Mouse (Mus musculus): ENCODE data around the gene Zbtb9. TPM values are rescaled to one million over a fixed set of nuclear protein-coding genes. Genes with fewer than 3 reads are reported as not detected.

Zbtb9 gene
- polyA plus RNA-seq, 1 experiment from 2014 or later = 17.8 TPM

- H3K9me3 ChIP-seq = no peaks in the 10 kb centered on the region
- no peak overlapping the region for H3K27ac ChIP-seq (replicated peaks)
- no peak overlapping the region for H3K4me3 ChIP-seq
- H3K4me2 ChIP-seq = no peak overlapping the region
- peaks cover 56% of the 10 kb centered on the region for H3K36me3 ChIP-seq
- ATAC-seq (ENCODE audit: low read depth) = no peak
- no peak overlapping the region for H3K9ac ChIP-seq
- H3K27me3 ChIP-seq = no peaks in the 10 kb centered on the region
- 95% methylated on average over 17 of the region's 17 CpGs for WGBS
- H3K4me1 ChIP-seq (replicated peaks) = peaks cover 20% of the 10 kb centered on the region
Measured at GRCm38 (mm10) chr17:27025326-27025902, 52.4 kb downstream of the Zbtb9 start.

DNA sequence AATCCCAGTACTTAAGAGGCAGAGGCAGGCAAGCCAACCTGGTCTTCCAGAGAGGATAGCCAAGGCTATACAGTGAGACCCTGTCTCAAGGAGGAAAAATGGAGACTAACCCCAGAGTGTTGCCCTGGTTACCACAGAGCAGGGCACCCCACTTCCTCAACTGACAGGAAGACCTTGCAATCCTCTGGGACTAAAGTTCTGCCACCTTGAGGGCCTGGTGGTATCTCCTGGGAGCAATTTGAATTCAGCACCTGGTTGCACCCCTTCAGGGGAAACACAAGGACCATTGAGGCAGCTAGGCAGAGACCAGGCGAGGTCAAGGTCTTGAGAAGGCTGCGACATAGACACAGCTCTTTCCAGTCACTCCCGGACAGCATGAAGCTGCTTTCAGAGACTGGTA, 53.0 kb downstream of the Zbtb9 start:
- no peak for ATAC-seq (ENCODE audit: low read depth)
- WGBS = 100% methylated on average over 3 of the region's 3 CpGs
- Histone ChIP-seq H3K36me3 (peaks cover 51% of the 10 kb centered on the region), H3K4me3 (no peak overlapping the region), H3K27ac (replicated peaks) (no peak overlapping the region), H3K9me3 (no peaks in the 10 kb centered on the region), H3K4me1 (replicated peaks) (peaks cover 20% of the 10 kb centered on the region), H3K27me3 (no peaks in the 10 kb centered on the region), H3K9ac (no peak overlapping the region), H3K4me2 (no peak overlapping the region)

DNA sequence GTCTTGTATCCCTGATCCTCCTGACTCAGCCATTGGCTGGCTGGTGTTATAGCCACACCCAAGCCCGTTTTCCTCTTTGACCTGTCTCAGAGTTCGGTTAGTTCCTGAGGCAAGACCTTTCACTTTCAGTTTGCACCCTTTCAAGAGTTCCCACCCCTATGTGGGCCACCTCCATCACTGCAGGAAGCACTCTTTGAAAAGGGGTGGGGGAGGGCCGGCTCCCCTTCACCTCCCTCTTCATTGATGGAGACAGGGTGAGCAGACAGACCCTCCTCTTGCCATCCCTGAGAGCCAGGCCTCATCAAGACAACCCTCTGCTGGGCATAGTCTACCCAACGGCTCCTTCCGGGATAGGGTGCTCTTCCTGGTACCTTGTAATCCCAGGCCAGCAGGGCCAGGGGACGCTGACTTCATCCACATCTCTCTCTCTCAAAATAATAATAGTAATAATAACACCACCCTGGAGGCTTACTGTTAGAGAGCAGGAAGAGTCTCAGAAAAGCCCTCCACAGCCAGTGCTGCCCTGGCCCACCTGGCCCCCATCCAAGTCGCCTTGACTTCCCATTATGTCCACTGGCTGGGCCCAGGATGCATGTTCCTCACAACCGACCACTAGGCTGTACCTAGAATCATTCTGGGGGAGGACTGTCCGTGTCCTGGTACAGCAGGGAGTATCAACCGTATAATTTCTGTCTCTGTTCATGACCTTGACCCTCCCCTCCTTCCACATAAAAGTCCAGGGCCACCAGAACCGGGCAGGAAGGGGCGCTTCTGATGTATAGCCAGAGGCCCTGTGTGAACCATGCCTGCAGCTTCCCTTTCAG, 54.7 kb downstream of the Zbtb9 start:
- peaks cover 34% of the 10 kb centered on the region for H3K36me3 ChIP-seq
- H3K9me3 ChIP-seq = no peaks in the 10 kb centered on the region
- ATAC-seq (ENCODE audit: low read depth) = peak; percentile 41
- peaks cover 21% of the 10 kb centered on the region for H3K4me1 ChIP-seq (replicated peaks)
- H3K27me3 ChIP-seq = no peaks in the 10 kb centered on the region
- H3K27ac ChIP-seq (replicated peaks) = peak overlapping the region; percentile 85
- H3K9ac ChIP-seq = peak overlapping the region; percentile 99
- H3K4me2 ChIP-seq = peak overlapping the region; percentile 93
- WGBS = 37% methylated on average over 12 of the region's 12 CpGs
- peak overlapping the region; percentile 78 for H3K4me3 ChIP-seq

- peak; percentile 85 for ATAC-seq (ENCODE audit: low read depth)
- H3K36me3 ChIP-seq = peaks cover 29% of the 10 kb centered on the region
- H3K27me3 ChIP-seq = no peaks in the 10 kb centered on the region
- peak overlapping the region; percentile 85 for H3K27ac ChIP-seq (replicated peaks)
- WGBS = 3% methylated on average over 19 of the region's 19 CpGs
- H3K4me2 ChIP-seq = peak overlapping the region; percentile 93
- no peaks in the 10 kb centered on the region for H3K9me3 ChIP-seq
- H3K9ac ChIP-seq = peak overlapping the region; percentile 99
- H3K4me3 ChIP-seq = peak overlapping the region; percentile 78
- H3K4me1 ChIP-seq (replicated peaks) = peaks cover 27% of the 10 kb centered on the region
Measured at GRCm38 (mm10) chr17:27028284-27028795, 55.4 kb downstream of the Zbtb9 start.

DNA sequence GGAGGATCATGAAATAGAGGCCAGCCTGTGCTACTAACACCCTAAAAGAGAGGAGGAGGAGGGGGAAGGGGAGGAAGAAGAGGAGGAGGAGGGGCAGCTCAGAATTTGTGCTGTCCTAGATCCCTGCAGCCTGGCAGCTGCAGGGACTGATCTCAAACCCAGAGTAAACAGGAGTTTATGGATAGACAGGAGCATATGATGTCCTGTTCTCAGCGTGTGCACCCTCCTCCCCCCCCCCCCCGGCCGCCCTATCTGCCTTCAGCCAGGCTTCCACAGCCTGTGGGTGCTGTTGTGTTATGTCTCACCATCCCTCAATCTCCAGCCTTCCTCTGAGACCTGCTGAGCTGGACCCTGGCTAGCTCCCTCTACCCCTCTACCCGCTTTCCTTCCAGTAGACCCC, 55.9 kb downstream of the Zbtb9 start, which contains the start of gene Bak1:
Gene Bak1, minus strand, starts transcription at position 101 of the 400 bp plus-strand sequence.
- Histone ChIP-seq H3K4me1 (replicated peaks) (peaks cover 27% of the 10 kb centered on the region), H3K9ac (peak within 1 kb of the TSS; percentile 99), H3K4me2 (peak within 1 kb of the TSS; percentile 93), H3K4me3 (peak within 1 kb of the TSS; percentile 78), H3K9me3 (no peaks in the 10 kb centered on the region), H3K27me3 (no peaks in the 10 kb centered on the region), H3K27ac (replicated peaks) (peak within 1 kb of the TSS; percentile 85), H3K36me3 (peaks cover 23% of the 10 kb centered on the region)
- no peak for ATAC-seq (ENCODE audit: low read depth)
- 81% methylated on average over 3 of the region's 4 CpGs for WGBS

DNA sequence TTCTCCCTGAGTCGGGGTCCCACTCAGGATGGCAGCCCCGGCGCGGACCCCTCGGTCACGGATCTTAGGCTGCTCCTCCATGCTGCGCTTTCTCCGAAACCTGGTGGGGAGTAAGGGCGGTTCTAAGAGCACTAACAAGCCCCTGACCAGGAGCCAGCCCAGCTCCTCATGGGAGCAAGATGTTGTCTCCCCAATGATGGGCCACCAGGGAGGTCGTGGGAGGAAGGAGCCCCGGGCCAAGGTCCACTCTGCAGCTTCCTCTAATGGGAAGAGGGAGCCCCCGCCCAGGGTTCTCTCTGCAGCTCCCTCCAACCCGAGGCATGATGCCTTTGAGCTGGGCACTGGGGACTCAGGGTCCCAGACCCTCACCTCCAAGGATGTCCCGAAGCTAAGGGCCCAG, 56.5 kb downstream of the Zbtb9 start:
- H3K4me2 ChIP-seq = no peak overlapping the region
- H3K36me3 ChIP-seq = peaks cover 19% of the 10 kb centered on the region
- no peak overlapping the region for H3K4me3 ChIP-seq
- no peak for ATAC-seq (ENCODE audit: low read depth)
- H3K9ac ChIP-seq = no peak overlapping the region
- no peaks in the 10 kb centered on the region for H3K27me3 ChIP-seq
- WGBS = 88% methylated on average over 14 of the region's 14 CpGs
- H3K9me3 ChIP-seq = no peaks in the 10 kb centered on the region
- no peak overlapping the region for H3K27ac ChIP-seq (replicated peaks)
- H3K4me1 ChIP-seq (replicated peaks) = peaks cover 27% of the 10 kb centered on the region

DNA sequence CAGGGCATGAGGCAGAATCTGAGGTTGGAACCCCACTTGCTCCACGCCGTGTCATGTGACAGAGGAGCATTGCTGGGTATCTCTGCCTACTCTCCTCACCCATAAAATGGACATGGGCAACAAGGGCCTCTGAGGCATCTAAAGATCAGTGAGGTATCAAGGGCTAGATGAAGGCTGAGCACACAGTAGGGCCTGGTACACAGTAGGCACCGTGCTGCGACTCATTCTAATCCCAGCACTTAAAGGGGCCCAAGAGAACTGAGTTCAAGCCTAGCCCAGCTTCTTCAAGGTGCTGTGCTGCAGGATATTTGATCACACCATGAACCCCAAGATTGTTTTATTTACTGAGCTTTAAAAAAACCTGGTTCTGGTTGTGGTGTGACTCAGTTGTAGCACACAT, 57.9 kb downstream of the Zbtb9 start:
- H3K27ac ChIP-seq (replicated peaks) = no peak overlapping the region
- WGBS = 90% methylated on average over 4 of the region's 4 CpGs
- H3K9ac ChIP-seq = no peak overlapping the region
- H3K4me1 ChIP-seq (replicated peaks) = peaks cover 27% of the 10 kb centered on the region
- H3K4me2 ChIP-seq = no peak overlapping the region
- no peaks in the 10 kb centered on the region for H3K27me3 ChIP-seq
- no peak for ATAC-seq (ENCODE audit: low read depth)
- no peak overlapping the region for H3K4me3 ChIP-seq
- H3K9me3 ChIP-seq = no peaks in the 10 kb centered on the region
- peaks cover 5% of the 10 kb centered on the region for H3K36me3 ChIP-seq

DNA sequence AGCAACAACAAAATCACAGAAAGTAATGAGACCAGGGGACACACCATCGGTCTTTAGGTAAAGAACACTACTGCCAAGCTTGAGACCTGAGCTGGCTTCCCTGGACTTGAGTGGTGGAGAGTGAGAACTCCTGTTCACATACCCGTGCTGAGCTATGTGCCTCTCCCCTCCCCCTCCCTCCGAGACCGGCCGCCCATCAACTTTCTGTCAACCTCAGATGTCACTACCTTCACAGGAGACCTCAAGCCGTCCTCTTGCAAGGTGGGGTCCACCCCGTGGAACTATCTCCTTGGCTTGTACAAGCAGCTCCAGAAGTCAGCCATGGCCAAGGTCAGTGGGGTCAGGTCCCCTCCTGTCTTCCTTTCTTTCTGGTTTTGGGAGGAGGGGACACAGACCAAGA, 59.4 kb downstream of the Zbtb9 start:
- Histone ChIP-seq H3K27me3 (no peaks in the 10 kb centered on the region), H3K27ac (replicated peaks) (no peak overlapping the region), H3K9me3 (no peaks in the 10 kb centered on the region), H3K4me3 (no peak overlapping the region), H3K4me1 (replicated peaks) (peaks cover 21% of the 10 kb centered on the region), H3K9ac (no peak overlapping the region), H3K36me3 (no peaks in the 10 kb centered on the region), H3K4me2 (no peak overlapping the region)
- WGBS = 52% methylated on average over 7 of the region's 7 CpGs
- no peak for ATAC-seq (ENCODE audit: low read depth)

DNA sequence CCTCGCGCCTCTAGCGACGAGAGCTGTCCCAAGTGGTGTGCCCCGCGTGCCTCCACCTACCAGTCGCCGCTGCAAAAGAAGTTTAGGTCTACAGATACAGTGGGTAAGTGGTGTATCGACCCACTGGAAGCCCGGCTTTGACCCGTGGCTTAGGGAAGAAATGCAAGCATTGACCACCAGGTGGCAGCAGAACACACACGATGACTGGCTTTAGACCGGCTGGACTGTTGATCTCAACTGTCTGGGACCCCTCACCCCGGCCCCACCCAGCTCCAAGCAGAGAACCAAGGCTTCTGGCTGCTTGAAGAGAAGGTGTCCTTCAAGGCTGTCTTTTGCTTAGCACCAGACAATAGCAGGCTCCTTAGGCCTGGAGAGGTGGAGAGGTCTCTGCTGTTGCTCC, 59.9 kb downstream of the Zbtb9 start:
- Histone ChIP-seq H3K4me3 (no peak overlapping the region), H3K9ac (0 out of 2 replicates have a peak overlapping the region, but pooled peaks have one; percentile 17), H3K4me1 (replicated peaks) (peaks cover 15% of the 10 kb centered on the region), H3K4me2 (peak overlapping the region; percentile 33; the same call in 1 of the 2 replicates), H3K27ac (replicated peaks) (no peak overlapping the region), H3K36me3 (no peaks in the 10 kb centered on the region), H3K27me3 (no peaks in the 10 kb centered on the region), H3K9me3 (no peaks in the 10 kb centered on the region)
- ATAC-seq (ENCODE audit: low read depth) = 0 out of 2 replicates have a peak, but pooled peaks have one; percentile 15
- WGBS = 2% methylated on average over 14 of the region's 14 CpGs

GRCm38 (mm10) chr17:27036465-27036864, 63.5 kb downstream of the Zbtb9 start:
- H3K9ac ChIP-seq = peak overlapping the region; percentile 41; the same call in 1 of the 2 replicates
- no peaks in the 10 kb centered on the region for H3K27me3 ChIP-seq
- H3K4me2 ChIP-seq = no peak overlapping the region
- peaks cover 39% of the 10 kb centered on the region for H3K4me1 ChIP-seq (replicated peaks)
- WGBS = 71% methylated on average over 7 of the region's 7 CpGs
- no peaks in the 10 kb centered on the region for H3K9me3 ChIP-seq
- H3K36me3 ChIP-seq = no peaks in the 10 kb centered on the region
- H3K27ac ChIP-seq (replicated peaks) = 0 out of 2 replicates have a peak overlapping the region, but pooled peaks have one; percentile 7
- H3K4me3 ChIP-seq = no peak overlapping the region
- ATAC-seq (ENCODE audit: low read depth) = no peak

DNA sequence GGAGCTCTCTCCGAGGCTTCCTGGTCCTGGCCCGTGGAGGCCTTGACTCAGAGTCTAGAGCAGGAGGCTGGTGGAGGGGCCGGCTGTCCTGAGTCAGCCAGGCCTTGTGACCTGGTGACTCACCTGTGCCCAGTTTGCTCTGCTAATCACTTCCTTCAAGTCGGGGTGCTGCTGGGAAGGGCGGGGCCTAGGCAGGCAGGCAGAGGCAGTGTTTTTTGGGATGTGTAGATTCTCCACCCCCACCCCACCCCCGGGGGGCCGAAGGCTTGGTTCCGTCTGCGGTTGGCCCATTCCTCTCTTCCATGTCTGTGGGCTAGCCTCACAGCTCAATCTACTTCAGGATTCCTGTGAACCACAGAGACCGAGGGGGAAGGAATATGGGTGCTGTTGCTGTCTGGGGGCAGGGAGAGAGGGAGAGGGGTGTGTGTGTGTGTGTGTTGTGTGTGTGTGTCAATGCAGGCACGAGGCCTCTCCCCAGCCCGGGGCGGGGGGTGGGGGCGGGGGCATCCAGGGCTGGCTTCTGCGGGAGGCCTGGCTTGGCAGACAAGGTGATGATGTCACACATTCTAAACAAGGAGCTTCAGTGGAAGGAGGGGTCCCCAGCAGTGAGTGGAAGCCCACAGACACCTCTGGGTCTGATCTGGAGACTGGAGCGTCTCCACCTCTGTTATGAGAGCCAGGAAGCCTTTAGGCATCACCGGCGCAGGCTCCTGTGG, 65.5 kb downstream of the Zbtb9 start:
- 0 out of 2 replicates have a peak overlapping the region, but pooled peaks have one; percentile 8 for H3K9ac ChIP-seq
- ATAC-seq (ENCODE audit: low read depth) = no peak

More for the DNA sequence above, 65.5 kb downstream of the Zbtb9 start:
- no peaks in the 10 kb centered on the region for H3K9me3 ChIP-seq
- no peak overlapping the region for H3K4me3 ChIP-seq
- no peaks in the 10 kb centered on the region for H3K27me3 ChIP-seq
- 50% methylated on average over 17 of the region's 18 CpGs for WGBS
- H3K36me3 ChIP-seq = no peaks in the 10 kb centered on the region
- H3K27ac ChIP-seq (replicated peaks) = no peak overlapping the region
- no peak overlapping the region for H3K4me2 ChIP-seq
- peaks cover 37% of the 10 kb centered on the region for H3K4me1 ChIP-seq (replicated peaks)

Measured in neural tube, embryonic 13.5 days (tissue).